Mouse (Mus musculus): ENCODE results near the gene Gnai3.

The Gnai3 gene

DNA sequence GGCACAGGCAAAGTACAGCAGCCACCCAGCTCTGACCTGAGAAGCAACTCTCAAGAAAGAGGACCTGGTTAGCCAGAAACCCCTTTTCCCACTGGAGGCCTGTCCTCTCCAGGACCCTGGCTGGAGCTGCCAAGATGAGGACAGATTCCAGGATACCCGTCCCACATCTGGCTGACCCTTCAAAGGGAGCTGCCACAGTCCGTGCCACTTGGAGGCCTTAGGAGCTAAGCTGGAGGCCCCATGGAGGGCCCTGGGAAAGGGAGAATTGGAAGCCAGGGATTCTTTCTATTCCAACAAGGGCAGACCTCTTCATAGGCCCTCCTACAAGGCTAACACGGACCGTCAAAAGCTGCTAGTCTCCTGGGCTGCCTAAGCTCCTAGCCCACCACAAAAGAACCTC lies 64.3 kb downstream of the Gnai3 start:
- DNase-seq: no peak

DNA sequence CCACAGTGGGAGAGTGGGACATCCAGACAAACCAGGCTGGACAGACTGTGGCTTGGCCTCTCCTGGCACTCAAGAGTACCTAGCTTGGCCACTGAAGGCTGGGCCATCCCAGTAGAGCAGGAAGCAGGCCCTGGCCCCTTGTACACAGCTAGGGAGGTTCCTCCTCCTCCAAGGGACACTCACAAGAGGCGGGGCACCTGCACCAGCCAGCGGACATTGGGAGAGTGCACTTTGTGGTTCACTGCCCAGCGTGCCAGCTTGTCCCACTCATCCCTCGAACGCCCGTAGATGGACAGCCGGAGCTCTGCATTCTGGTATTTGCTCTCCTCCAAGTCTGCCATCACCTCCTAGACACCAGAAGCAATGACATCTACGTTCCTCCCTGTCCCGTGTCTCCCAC lies 69.1 kb downstream of the Gnai3 start:
- no peak for DNase-seq

DNA sequence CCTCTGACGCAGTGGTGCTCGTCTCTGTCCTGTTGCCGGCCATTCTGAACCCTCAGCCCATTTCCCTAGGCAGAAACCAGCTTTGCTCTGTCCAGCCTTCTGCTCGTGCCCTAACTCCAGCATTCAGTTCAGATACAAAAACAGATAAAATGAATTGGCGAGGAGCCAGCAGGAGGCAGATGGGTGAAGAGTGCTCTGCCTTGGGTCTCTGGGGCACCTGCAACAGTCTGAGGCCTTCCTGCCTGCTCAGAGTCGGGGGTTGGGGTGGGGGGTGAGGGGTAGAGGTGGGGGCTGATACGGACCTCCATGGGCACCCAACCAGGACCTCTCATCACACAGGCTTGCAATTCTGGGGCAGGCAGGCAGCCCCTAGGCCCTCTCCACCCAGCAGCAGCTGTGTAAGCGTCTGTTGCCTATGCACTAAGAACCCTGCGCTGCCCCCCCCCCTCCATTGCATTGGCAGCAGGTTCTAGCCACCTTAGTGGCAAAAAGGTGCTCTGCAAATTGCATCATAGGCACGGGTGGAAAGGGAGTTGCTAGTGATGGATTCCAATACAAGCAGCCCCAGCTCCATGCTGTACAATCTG lies 72.9 kb downstream of the Gnai3 start:
- no peak for DNase-seq

DNA sequence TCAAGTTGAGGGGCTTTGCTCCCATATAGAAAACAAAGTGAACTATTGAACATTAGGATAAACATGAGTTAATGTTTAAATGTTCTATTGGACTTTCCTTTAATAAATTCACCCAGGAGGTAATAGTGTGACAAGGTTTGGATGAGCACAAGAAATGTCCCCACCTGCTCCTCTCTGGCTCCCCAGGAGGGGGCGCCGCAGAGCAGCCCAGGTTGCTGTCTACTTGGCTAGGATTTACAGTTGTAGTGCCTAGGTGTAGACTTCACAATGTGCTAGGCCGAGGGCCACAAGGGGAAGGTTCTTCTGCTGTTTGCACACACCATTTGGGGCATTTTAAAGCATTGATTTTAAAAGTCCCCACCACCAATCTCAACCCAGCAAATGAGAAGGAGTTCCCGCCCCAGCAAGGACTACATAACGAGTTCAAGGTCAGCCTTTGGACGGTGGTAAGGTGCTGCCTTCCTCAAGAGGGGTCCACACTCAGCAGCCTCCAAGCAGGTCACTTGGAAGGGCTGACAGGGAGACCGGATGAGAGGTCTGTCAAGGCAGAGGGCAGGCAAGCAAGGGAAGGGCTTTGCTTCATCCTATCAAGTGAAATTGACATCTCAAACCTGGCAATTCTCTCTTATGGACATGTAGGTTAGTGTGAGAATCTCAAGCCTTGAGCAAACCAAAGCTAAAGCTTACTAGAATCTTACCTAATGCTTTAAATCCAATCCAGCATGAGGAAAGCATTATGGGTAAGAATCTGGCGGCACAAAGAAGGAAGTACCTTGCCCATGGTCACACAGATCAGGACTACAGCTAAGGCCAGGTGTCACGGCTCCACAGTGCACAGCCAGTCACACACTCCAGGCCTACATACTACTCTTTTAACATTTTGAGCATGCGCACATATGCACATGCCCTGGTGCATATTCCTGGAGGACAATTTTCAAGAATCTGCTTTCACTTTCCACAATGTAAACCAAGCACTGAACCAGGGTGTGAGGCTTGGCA lies 75.4 kb downstream of the Gnai3 start:
- peak; percentile 55 to 73 for DNase-seq

DNA sequence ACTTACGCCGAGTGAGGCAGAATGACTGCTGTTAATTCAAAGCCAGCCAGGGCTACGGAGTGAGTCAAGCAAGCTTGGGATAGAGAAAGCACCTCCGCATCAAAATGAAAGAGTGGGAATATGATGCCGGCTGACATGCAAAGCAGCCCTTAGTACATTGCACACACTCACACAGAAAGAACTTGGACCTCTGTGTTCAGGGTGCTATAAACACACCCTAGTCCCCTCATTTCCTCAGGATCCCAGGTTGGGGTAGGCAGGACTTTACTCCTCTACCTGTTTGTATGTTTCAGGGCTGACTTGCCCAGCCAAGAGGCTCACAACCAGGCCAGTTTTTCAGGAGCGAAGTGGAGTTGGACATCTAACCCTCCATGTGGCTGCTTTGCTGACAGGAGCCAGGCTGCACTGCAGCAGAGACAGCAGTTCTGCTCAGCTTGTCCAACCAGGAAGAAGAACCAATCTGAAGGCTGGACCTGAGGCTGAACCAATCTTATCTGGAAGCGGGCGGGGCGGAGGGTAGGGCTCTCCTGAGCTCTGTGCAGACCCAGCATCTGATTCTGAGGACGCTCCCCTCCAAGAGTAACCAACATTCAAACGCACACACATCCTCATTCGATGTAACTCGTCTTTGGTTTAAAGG lies 76.6 kb downstream of the Gnai3 start:
- no peak for DNase-seq

DNA sequence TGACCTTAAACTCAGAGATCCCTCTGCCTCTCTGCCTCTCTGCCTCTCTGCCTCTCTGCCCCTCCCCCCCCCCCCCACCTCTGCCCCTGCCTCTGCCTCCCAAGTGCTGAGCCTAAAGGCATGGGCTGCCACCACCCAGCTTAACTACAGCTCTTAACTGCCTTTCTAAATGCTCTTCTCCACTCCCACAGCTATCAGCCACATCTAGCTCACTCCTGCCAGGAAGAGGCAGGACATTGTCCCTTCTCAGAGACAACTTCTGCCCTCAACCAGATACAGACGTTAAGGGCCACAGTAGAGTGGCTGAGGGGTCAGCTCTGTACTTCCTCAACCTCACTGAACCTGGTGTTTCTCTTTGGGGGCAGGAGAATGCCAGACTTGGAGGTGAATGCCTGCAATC lies 77.1 kb downstream of the Gnai3 start:
- DNase-seq: no peak

DNA sequence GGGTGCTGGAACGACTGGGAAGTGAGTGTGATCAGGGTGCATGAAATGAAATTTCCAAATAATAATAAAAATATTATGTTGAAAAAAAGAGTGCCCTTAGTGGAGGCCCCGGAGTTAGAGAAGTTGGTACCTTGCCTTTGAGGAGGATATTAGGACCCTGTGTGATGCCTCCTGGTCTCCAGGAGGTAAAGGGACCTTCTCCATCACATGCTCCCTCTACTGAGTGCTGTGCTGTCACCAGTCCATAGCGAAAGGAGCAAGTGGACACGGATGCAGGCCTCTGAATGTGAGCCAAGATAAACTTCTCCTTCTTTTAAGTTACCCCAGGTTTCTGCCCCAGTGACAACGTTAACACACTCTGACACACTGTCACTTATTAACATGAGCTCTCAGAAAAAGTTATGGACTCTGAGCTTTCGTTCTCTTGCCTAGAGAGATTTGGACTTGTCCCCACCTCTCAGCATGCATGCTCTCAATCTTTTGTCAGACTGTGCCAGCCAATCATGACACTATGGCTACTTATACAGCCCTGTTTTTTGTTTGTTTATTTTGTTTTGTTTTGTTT lies 78.5 kb downstream of the Gnai3 start:
- no peak for DNase-seq

DNA sequence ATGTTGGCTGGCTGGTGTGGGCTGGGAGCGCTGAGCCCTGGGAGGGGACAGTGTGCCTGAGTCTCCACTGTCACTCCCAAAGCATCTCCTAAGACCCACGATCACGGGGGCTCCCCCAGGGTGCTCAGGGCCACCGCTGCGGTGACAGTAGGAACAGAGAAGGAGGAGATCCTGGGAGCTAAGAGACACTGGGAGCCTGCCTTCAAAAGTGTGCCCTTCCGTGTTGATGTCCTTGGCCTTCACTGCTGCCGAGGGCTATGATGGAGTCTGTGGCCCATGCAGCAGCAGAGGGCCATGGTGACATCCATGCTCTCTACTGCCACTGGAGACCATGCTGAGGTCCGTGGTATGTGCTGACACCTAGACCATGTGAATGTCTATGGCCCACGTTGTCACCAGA lies 80.4 kb downstream of the Gnai3 start:
- no peak for DNase-seq

DNA sequence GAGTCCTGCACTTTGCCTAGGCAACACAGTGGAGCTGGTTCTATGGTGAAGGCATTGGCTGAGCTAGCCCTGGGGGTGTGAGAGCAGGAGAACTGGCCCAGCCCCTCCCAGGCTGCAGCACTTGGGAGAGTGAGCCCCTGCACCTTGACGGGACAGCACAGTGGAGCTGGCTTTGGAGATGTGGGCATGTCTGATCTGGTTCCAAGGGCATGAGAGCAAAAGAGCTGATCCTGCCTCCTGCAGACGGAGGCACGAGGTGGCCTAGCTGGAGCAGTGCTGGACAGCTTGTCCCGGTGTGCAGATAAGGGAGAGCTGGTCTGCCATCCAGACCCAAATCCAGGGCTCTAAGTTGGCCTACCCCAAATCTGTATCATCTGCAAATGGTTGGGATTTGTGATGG lies 81.3 kb downstream of the Gnai3 start:
- no peak for DNase-seq

DNA sequence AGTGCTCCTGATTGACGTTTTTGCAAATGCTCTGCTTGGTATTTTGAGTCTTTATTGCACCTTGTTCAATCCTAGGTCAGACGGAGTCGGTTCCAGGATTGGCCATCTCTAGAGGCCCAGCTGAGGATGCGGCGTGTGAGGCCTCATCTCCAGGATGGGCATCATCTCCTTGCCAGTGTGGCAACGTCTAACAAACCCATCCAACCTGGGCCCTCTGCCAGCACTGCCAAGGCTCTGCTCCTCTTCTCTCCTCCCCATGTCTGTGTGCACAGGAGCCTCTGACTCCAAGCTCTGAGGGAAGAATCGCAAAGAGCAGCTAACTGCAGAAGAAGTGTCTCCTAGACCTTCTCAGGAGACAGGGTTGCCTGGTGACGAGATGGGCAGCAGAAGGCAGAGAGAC lies 83.3 kb downstream of the Gnai3 start:
- no peak for DNase-seq

DNA sequence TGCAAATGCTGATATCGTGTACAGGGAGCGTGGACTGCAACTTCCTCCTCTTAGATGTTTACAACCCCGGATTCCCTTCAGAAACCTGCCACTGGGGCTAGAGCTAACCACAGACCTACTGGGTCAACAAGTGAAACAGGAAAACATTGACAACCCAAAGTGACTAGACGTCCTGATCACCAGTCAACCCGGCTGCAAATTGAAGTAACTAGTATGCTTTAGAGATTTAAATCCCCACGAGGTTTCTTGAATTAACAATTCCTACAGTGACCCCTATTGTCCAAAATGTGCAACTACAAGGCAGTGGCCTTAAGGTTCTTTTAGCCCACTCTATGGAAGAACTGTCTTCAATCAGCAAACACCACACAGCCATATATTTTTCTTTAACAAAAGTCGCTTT lies 84.5 kb downstream of the Gnai3 start:
- peak in 1 of 2 experiments; percentile 57 for DNase-seq

Measured in lung, adult 18-20 months (tissue).